Mouse (Mus musculus): ENCODE data around the gene Pisd.

Pisd gene

DNA sequence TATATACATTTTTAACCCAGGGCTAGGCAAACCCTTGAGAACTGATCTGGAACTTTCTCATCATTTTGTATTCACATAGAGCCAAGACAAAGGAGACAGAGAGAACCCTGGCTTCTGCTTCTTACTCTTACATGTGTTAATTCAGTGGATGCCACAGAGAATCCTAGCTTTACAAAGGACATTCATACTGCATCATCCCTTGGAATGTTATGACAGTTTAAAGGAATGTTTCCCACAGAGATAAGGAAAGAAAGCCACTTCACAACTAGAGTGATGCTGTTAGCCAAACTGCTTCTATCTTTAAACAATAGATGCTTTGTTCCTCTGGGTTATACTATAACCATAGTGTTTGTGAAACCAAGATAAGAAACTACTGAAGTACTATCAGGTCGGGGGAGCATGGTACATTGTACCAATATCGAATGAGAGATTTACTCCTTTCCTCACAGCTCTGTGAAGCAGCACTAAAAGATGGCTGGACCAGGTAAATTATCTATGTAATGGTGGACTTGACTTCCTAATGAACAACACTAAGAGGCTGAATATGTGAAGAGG, 79.1 kb downstream of the Pisd start:
- DNase-seq (ENCODE audit: extremely low spot score): no peak

DNA sequence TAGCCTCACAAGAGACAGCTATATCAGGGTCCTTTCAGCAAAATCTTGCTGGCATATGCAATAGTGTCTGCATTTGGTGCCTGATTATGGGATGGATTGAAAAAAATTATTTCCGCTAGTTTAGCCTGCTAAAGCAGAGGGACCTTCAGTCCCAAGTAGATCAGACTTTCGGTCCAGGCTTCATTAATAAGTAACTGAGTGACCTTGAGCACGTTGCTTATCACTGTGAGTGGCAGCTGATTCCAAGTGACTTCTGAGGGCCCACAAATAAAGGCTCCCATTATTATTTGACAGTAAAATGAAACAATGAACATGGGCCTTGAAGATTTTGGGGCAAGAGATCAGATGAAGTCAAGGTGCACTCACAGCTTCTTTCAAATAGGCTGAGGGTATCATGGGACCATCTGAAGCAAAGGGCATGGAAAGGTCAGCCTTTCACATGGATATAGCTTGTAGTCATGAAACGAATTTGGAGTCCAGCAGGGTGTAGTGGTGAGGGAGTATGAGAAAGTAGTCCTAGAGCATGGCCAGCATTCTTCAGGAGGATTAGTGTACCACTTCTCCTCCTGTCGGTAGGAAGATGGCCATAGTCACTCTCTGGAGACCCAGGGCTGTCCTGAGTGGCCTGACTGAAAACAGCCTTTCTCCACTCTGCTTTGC, 88.1 kb downstream of the Pisd start:
- DNase-seq (ENCODE audit: extremely low spot score): no peak

GRCm38 (mm10) chr5:32693411-32693810, 92.0 kb downstream of the Pisd start:
- DNase-seq (ENCODE audit: extremely low spot score): no peak
